Mouse (Mus musculus) hindbrain, embryonic 13.5 days (tissue): ENCODE measurements at regions not wholly inside any gene's neighbourhood (a gene's known extent, or its start where the extent isn't known, plus 50 kb on each side); places are given as distances from the start of the nearest gene placed in this dataset.
"Not testable (repeated sequence)": the region's sequence is repeated elsewhere in the genome, so short reads cannot be mapped to it uniquely, and the experiment has no call there.

Experiments
- ATAC-seq: fragments of 200-750 bp; cut with Nextera tagmentation; 2 replicates; pipeline ENCODE4 v1.8.0; 2017; ENCODE audit warnings: moderate TSS enrichment; ENCODE audit not compliant: low FRiP score
- H3K27ac ChIP-seq: fragments of 300-500 bp; sonication (generic); 2 replicates; pipeline ENCODE4 v1.5.1; 2015; ENCODE audit warnings: inconsistent platforms, mild to moderate bottlenecking, moderate library complexity
- H3K27me3 ChIP-seq: fragments of 300-500 bp; sonication (generic); 2 replicates; pipeline ENCODE4 v1.6.1; 2015; ENCODE audit warnings: mild to moderate bottlenecking, inconsistent platforms
- H3K36me3 ChIP-seq: fragments of 300-500 bp; sonication (generic); 2 replicates; pipeline ENCODE4 v1.6.1; 2015; ENCODE audit warnings: mild to moderate bottlenecking, inconsistent platforms
- H3K4me1 ChIP-seq: fragments of 300-500 bp; sonication (generic); replicated peaks from 2 replicates; pipeline ENCODE4 v1.6.1; 2015; ENCODE audit warnings: inconsistent platforms
- H3K4me2 ChIP-seq: fragments of 300-500 bp; sonication (generic); 2 replicates; pipeline ENCODE4 v1.6.1; 2015; ENCODE audit warnings: inconsistent platforms, mild to moderate bottlenecking, moderate library complexity
- H3K4me3 ChIP-seq: fragments of 300-500 bp; sonication (generic); 2 replicates; pipeline ENCODE4 v1.5.1; 2015; ENCODE audit warnings: mild to moderate bottlenecking, inconsistent platforms
- H3K9ac ChIP-seq: fragments of 300-500 bp; sonication (generic); 2 replicates; pipeline ENCODE4 v1.6.1; 2015; ENCODE audit warnings: mild to moderate bottlenecking, inconsistent platforms
- H3K9me3 ChIP-seq: fragments of 300-500 bp; sonication (generic); 2 replicates; pipeline ENCODE4 v1.6.1; 2016; ENCODE audit warnings: inconsistent platforms
- WGBS: fragments of 180-500 bp; shearing (Covaris S2); methylation state at CpG from one replicate; pipeline ENCODE4 v1.1.7; 2015; 5-methylcytosine and 5-hydroxymethylcytosine counted together

GRCm38 (mm10) chr17:16374119-16374854 is 543.4 kb upstream of the Rgmb start:
- 77% methylated on average over 5 of the region's 5 CpGs for WGBS
- H3K4me3 ChIP-seq, ATAC-seq, H3K4me2 ChIP-seq, H3K9me3 ChIP-seq, H3K27ac ChIP-seq, H3K9ac ChIP-seq, H3K27me3 ChIP-seq, H3K4me1 ChIP-seq, H3K36me3 ChIP-seq: not testable (repeated sequence)

DNA sequence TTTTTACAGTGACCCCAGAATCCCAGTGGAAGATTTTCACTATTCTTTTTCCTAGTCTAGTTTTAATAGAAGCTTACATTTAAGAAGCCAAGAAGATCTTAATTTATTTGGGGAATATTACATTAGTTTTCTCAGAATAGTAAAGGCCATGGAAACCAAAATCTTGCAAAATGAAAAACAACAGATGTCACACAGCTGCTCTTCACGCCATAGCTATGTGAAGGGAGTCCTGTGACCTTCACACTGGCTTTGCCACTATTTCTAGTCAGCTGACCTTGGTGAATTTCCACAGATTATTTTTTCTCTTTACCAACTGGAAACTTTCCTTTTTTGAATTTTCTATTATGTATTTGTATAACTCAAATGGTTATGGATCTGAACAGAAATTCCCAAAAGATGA is 542.1 kb upstream of the Rgmb start:
- no peaks in the 10 kb centered on the region for H3K36me3 ChIP-seq
- no peaks in the 10 kb centered on the region for H3K27me3 ChIP-seq
- no peak for ATAC-seq
- no peak overlapping the region for H3K4me3 ChIP-seq
- H3K27ac ChIP-seq: no peak overlapping the region
- no peaks in the 10 kb centered on the region for H3K4me1 ChIP-seq
- no peak overlapping the region for H3K4me2 ChIP-seq
- H3K9me3 ChIP-seq: no peaks in the 10 kb centered on the region
- 84% methylated on average over 1 of the region's 1 CpGs for WGBS
- H3K9ac ChIP-seq: no peak overlapping the region

DNA sequence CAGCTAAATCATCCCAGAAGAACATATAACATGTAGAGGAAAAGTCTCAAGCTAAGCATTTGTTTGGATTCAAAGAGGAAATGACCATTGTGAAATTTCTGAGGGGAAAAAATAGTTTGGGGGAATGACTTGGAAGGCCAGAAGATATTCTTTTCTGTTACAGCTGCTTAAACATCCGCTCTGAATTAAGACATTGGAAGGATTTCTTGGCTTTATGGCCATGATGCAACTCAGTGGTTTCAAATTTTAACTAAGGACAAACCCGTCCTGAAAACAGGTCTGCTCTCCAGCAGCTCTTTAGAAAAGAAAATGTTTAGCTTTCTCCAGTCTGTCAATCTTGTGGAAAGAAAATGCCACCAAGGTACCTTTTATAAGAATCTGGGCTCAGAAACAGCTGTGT is 513.2 kb upstream of the Rgmb start:
- Histone ChIP-seq H3K9me3 (no peaks in the 10 kb centered on the region), H3K27ac (no peak overlapping the region), H3K9ac (no peak overlapping the region), H3K4me2 (no peak overlapping the region), H3K27me3 (no peaks in the 10 kb centered on the region), H3K4me1 (0 out of 2 replicates have a peak, but pooled peaks cover 2% of the 10 kb centered on the region), H3K4me3 (no peak overlapping the region), H3K36me3 (no peaks in the 10 kb centered on the region)
- 68% methylated on average over 2 of the region's 2 CpGs for WGBS
- ATAC-seq: no peak

DNA sequence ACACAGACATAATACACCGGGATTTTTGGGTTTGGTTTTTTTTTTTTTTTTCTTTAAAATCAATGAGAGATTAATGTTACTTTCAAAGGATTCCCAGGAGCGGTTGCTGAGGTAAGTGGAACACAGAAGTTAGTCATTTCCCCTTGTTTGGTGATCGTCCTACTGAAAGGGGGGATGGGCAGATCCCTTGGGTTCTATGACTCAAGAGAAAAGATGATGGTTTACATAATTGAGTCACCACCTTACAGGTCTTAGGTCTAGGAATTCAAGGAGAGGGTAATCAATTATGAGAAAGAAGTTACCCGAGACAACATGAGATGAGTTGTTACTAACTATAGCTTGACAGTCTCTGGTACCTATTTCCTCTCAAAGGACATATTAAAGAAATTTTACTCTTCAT is 511.9 kb upstream of the Rgmb start:
- Histone ChIP-seq H3K4me3 (no peak overlapping the region), H3K4me1 (0 out of 2 replicates have a peak, but pooled peaks cover 2% of the 10 kb centered on the region), H3K4me2 (no peak overlapping the region), H3K9ac (no peak overlapping the region), H3K36me3 (no peaks in the 10 kb centered on the region), H3K27ac (no peak overlapping the region), H3K9me3 (no peaks in the 10 kb centered on the region), H3K27me3 (no peaks in the 10 kb centered on the region)
- ATAC-seq: no peak
- 88% methylated on average over 4 of the region's 4 CpGs for WGBS

- Histone ChIP-seq H3K36me3 (no peaks in the 10 kb centered on the region), H3K4me1 (0 out of 2 replicates have a peak, but pooled peaks cover 2% of the 10 kb centered on the region), H3K9ac (no peak overlapping the region), H3K4me3 (no peak overlapping the region), H3K27ac (no peak overlapping the region), H3K27me3 (no peaks in the 10 kb centered on the region), H3K9me3 (no peaks in the 10 kb centered on the region), H3K4me2 (no peak overlapping the region)
- no peak for ATAC-seq
- 62% methylated on average over 5 of the region's 5 CpGs for WGBS
Observed at GRCm38 (mm10) chr17:16339720-16340470, 509.1 kb upstream of the Rgmb start.

- Histone ChIP-seq H3K4me2 (no peak overlapping the region), H3K36me3 (no peaks in the 10 kb centered on the region), H3K4me1 (0 out of 2 replicates have a peak, but pooled peaks cover 6% of the 10 kb centered on the region), H3K9me3 (no peaks in the 10 kb centered on the region), H3K27me3 (no peaks in the 10 kb centered on the region), H3K9ac (no peak overlapping the region), H3K27ac (no peak overlapping the region; the same call in 1 of the 2 replicates), H3K4me3 (no peak overlapping the region)
- WGBS: 66% methylated on average over 3 of the region's 3 CpGs
- ATAC-seq: no peak
Observed at GRCm38 (mm10) chr17:16311914-16312313, 481.1 kb upstream of the Rgmb start.

DNA sequence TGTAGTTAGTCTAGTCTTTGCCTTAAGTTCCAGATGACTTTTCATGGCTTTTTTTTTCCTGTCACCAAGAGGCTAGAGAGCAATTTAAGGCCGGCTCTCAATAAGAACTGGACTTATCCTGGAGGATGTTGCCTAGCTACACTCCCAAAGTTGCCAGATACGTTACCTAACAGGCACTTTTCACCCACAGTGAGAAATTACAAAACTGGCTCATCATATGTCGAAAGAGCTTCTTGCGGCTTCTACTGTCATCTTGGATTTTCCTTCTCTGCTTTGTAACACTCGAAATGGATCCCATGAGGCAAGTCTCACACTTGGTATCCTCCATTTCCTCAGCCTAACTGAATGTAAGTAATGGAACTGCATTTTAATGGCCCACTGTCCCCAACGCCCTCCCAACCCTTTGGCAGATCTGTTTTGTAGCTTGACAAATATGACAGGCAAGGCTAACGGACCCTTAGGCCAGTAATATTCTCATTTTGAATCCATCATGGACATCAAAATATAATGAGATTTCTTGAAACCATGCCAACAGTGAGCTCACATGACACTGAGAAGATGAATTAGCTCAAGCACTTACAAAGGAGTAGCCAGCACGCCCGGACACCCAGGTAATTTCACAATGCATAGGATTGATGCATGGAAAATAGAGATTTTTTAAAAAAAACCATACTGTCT is 480.5 kb upstream of the Rgmb start:
- H3K4me2 ChIP-seq: no peak overlapping the region
- no peak overlapping the region for H3K9ac ChIP-seq
- H3K4me3 ChIP-seq: no peak overlapping the region
- no peaks in the 10 kb centered on the region for H3K27me3 ChIP-seq
- no peaks in the 10 kb centered on the region for H3K36me3 ChIP-seq
- no peaks in the 10 kb centered on the region for H3K9me3 ChIP-seq
- no peak overlapping the region for H3K27ac ChIP-seq
- ATAC-seq: peak; percentile 82
- 0 out of 2 replicates have a peak, but pooled peaks cover 6% of the 10 kb centered on the region for H3K4me1 ChIP-seq
- WGBS: 59% methylated on average over 9 of the region's 9 CpGs

DNA sequence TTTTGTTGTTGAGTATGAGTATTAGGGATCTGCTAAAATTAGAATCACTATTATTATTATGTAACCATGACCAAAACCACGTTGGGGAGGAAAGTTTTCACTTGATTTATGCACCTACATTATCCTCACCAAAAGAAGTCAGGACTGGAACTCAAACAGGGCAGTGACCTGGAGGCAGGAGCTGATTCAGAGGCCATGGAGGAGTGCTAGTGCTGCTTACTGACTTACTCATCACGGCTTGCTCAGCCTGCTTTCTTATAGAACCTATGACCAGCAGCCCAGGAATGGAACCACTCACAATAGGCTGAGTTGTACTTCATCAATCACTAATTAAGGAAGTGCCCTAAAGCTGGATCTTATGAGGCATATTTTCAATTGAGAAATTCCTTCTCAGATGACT is 470.9 kb upstream of the Rgmb start:
- H3K9ac ChIP-seq: no peak overlapping the region
- no peaks in the 10 kb centered on the region for H3K27me3 ChIP-seq
- H3K36me3 ChIP-seq: no peaks in the 10 kb centered on the region
- H3K27ac ChIP-seq: no peak overlapping the region
- WGBS: 61% methylated on average over 2 of the region's 2 CpGs
- H3K4me1 ChIP-seq: no peaks in the 10 kb centered on the region
- H3K4me3 ChIP-seq: no peak overlapping the region
- no peaks in the 10 kb centered on the region for H3K9me3 ChIP-seq
- no peak for ATAC-seq
- H3K4me2 ChIP-seq: no peak overlapping the region

DNA sequence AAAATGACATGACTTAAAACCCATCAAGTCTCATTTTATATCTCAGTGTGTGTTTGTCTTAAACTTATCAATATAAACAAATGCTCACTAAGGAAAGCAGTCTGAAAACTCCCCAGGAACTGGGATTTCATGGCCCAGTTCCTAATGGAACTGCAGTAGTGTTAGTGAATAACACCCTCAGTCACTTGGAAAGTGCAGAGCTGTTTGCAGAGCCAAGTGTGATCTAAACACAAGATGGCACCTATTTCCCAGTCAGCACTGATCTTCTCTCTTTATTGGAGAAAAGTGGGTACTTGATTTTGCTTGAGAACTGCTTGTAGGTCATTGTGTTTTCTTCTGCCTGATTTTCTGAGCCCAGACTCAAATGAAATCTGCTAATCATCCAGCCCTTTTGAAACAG is 467.7 kb upstream of the Rgmb start:
- ATAC-seq: no peak
- Histone ChIP-seq H3K27ac (no peak overlapping the region), H3K4me2 (no peak overlapping the region), H3K9ac (no peak overlapping the region), H3K9me3 (no peaks in the 10 kb centered on the region), H3K36me3 (no peaks in the 10 kb centered on the region), H3K27me3 (no peaks in the 10 kb centered on the region), H3K4me3 (no peak overlapping the region), H3K4me1 (no peaks in the 10 kb centered on the region)
